Mouse (Mus musculus) spleen, postnatal 4 days (tissue): ENCODE results near the gene Mex3a.
A peak's percentile ranks its signal among the peaks of the same experiment; 100 is the strongest.
"Not testable (repeated sequence)": the region's sequence is repeated elsewhere in the genome, so short reads cannot be mapped to it uniquely, and the experiment has no call there.

Experiments used
- DNase-seq, 2 experiments: peaks; one replicate each; pipeline ENCODE4 v3.0.0; 2022; ENCODE audit warnings: low spot score in 2 of 2

Mex3a gene

DNA sequence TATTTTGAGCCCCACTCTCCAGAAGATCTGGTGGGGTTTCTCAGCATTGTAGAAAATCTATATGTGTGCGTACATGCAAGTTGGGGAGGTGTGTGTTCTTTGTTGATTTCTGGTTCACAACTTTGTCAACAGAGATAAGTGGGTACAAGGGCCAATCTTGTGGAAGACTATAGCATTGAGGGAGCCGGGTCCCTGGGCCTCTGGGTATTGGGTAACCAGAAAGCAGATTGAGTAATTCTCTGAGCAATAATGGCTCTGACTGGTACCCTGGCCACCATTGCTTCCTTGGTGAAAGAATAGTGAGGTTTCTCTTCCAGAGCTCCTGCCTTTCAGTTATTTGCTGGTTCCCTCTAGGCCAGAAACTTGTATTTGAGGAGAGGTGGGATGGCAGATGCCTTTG is 36.9 kb downstream of the Mex3a start:
- DNase-seq = no peak

DNA sequence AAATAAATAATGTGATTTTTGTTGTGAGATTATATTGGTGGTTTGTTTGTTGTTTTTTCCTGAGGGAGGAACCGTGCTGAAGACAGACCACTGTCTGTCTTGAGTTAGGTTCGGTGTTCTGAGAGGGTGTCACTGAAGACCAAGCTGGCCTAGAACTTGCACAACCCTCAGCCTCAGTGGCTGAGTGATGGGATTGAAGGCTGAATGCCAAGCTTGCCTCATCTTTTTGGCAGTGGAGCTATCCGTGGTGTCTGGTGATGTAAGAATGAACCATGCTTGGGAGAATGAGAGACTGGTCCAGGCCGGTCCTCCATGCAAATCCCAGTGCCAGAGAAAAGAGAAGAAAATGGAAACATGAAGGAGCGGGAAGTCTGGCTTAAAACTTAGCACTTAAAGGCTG is 37.5 kb downstream of the Mex3a start:
- no peak for DNase-seq

DNA sequence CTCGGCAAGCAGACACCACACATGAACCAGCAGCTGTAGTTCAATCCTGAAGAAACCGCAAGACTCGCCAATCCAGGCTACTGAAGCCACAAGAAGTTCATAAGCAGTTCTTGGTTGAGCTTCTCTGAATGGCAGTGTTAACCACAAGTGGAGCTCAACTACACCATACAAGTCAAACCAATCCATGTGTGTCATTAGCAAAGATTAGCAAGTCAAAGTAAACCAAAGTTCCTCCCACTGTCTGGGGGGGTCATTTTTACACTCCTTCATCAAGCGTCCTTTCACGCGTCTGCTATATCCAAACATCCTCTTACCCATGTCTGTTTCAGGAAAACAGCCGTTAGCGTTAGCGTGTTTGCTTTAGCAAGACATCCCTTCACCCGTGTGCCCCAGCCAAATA is 38.1 kb downstream of the Mex3a start:
- no peak for DNase-seq

DNA sequence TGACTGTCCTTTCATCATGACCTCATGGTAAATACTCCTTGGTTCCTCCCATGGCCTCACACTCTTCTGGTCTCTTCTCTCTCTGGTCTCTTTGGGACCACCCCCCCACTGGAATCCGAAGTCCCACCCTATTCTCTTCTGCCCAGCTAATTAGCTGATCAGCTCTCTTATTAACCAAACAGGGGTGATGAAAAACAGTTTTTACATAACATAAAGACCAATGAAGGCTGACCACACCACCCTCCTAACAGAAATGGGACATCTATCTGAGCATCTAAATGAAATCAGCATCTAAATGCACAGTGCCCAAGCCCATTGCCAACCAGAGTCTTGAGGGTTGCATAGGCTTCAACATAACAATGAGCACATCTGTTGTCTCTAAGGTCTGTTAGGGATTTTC is 39.7 kb downstream of the Mex3a start:
- no peak for DNase-seq

DNA sequence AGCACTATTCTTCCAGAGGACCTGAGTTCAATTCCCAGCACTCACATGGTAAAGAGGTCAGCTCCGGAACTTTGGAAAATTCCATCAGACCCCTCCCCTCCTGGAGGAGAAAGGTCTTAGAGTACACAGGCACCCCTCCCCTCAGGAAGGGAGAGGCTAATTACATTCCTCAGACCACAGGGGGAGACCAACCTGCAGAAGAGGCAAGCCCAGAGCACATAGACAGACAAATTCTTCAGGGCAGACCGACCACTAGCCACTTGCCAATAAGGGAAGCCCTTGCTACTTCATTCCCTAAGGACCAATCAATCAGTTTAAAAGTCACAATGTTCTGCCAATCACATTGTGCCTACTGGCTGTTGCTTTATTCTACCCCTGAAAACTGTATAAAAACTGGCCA is 40.6 kb downstream of the Mex3a start:
- DNase-seq = no peak

DNA sequence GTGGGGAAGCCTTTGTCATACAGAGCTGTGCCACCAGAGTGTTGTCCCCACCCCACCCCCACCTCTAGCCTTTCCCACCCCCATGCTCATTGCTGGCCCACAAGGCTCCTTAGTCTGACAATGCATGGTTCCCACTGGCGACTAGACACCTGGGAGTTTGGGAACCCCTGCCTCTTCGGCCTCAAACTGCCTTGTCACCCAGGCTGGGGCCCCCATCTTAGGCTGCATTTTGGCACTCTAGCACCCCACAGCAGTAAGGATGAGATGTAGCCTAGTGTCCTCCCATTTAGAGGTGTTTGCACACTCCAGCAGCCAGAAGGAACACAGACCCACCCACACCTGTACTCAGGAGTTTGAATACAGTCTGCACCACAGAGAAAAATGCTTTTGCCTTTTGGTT is 41.6 kb downstream of the Mex3a start:
- DNase-seq = no peak

DNA sequence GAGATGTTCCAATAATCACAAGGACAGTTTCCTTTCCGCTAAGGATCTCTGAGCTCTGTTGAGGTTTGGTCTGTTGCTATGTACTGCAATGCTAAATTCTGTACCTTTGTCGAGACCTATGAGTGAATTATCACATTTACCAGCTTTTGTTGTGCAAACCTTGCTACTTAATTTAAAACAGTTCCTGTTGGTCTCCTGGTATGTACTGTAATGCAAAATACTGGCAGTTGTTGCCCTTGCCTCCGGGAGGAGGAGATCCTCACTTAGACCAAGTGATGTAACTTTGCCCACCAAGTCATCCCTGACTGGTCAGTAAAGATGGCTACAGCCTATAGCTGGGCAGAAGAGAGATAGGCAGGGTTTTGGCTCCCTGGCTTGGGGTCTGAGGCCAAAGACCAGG is 43.3 kb downstream of the Mex3a start, which contains the start of gene Ssr2:
TSS of gene Ssr2 (plus strand) at position 337 of the 400 bp plus-strand sequence.
- no peak for DNase-seq

DNA sequence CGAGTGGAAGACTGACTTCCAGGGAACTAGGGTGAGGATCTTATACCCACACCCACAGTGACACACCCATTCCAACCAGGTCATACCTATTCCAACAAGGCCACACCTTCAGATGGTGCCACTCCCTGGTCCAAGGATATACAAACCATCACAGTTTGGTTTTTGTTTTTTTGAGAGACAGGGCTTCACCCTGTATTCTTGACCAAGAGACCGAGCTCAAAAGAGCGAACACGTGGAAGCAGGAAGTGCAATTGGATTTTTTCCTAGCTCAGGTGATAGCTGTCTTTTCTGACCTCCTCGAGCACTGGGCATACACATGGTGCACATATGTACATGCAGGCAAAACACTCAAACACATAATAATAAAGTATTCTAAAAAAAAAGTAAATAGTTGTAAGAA is 45.7 kb downstream of the Mex3a start:
- not testable (repeated sequence) for DNase-seq

DNA sequence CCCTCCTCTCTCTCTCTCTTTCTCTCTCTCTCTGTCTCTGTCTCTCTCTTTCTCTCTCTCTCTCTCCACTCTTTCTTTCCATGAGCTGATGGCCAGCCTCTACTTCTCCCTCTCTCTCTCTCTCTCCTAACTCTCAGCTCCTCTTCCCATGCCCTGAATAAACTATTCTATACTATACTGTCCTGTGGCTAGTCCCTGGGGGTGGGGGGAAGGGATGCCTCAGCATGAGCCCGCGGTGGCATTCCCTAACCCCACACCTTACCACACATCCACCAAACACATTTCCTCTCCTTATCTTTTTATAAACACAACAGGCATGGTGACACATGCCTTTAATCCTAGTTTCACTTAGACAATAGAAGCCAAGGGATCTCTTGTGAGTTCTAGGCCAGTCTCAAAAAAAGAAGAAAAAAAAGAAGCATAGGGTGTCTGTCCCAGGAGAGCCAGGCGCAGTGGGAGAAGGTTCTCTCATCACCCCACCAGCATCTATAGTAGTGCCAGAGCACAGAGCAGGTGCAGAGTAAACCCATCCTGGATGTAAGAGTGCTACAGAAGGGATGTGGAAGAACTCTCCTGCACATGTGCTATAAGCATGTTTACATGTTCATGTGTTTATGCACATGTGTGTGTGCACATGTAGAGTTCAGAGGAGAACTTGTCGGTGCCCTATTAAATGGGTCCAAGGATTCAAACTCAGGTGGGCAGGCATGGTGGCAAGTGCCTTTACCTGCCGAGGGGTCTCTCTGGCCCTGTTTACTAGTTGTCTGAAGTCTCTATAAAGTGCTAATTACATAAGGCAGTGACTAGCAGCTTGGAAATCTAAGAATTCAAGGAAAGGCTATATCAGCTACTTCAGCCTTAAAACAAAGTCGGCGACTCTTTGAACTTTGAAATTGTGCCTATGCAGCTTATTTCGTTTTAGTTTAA is 46.6 kb downstream of the Mex3a start:
- no peak for DNase-seq

DNA sequence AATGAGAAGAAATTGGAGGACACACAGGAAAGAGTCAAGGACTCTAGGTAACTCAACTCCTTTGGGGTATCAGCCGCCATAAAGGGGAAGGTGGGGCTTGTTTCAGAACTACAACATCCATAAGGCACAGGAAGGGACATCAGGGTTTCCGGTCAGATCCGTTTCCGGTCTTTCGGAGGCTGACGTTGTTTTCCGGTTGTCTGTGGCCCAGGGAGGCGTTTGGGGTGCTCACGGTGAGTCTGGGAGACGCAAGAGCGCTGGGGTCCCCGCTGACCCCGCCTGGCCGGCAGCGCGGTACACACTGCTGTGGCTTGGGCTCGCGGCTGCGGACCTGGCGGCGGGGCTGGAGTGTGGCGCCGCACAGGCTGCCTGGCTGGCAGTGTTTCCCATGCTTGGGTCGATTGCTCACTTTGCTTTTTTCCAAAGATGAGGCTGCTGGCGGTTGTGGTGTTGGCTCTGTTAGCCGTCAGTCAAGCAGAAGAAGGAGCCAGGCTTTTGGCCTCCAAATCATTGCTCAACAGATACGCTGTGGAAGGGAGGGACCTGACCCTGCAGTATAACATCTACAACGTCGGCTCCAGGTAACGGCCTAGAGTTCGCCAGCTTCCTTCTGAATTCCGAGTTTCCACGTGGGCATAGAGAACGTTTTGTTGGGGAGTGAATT is 47.4 kb downstream of the Mex3a start:
- DNase-seq = peak; percentile 70 to 86

DNA sequence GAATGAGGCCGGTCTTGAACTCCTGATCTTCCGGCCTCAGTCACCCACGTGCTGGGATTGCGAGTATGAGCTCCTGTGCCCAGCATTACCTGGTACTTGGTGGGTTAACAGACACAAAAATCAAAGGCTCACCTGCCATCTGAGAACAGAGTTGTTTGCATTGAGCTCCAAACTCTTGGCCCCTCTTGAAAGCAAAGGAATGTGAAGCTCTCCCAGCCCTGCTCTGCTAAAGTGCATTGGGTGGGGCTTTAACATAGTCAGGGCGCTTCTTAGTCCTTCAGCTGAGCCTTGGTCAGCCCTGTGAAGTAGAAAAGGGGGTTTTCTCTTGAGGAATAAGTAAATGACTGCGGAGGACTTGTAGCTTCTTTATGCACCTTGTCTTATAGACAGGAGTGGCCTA is 53.6 kb downstream of the Mex3a start:
- no peak for DNase-seq

DNA sequence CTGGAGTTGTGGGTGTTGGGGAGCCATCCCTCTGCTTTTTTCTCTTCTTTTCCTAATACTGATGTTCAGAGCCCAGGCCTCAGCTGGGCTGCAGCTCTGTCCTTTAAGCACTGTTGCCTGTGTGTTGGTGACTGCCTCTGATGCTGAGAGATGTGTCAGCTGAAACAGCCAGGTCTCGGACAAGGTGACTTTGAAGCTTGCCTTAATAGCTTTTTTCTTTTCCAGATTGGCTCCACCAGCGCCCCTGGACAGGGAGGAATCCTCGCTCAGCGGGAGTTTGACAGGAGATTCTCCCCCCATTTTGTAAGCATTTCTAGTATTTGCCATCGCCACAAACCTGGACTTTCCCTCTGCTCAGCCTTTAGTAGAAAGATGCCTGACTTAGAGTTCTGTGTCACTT is 54.4 kb downstream of the Mex3a start:
- DNase-seq = no peak

DNA sequence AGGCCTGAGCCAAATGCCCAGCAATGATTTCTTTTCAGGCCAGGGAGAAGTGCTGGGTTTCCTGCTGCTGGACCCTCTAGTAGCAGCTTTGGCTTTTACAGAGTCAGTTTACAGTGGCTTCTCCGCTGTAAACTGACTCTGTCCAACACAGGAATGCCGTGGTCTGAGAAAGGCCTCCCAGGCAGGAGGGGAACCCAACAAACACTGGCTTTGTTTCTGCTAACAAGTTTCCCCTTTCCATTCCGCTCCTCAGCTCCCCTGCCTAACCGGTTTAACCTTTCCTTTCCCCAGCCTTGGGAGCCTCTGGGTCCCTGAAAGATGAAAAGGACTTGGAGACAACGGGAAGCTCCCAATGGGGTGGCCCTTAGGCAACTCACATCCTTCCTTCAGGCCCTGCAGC is 58.1 kb downstream of the Mex3a start:
- DNase-seq = no peak
